Mouse (Mus musculus): ENCODE data around the gene Elobl. TPM values are rescaled to one million over a fixed set of nuclear protein-coding genes. Genes with fewer than 3 reads are reported as not detected.

Elobl gene
- not detected for total RNA-seq (2023)

GRCm38 (mm10) chr11:88966881-88967361 lies at the start of gene Elobl:
Gene Elobl (minus strand): TSS chr11:88966931.

DNA sequence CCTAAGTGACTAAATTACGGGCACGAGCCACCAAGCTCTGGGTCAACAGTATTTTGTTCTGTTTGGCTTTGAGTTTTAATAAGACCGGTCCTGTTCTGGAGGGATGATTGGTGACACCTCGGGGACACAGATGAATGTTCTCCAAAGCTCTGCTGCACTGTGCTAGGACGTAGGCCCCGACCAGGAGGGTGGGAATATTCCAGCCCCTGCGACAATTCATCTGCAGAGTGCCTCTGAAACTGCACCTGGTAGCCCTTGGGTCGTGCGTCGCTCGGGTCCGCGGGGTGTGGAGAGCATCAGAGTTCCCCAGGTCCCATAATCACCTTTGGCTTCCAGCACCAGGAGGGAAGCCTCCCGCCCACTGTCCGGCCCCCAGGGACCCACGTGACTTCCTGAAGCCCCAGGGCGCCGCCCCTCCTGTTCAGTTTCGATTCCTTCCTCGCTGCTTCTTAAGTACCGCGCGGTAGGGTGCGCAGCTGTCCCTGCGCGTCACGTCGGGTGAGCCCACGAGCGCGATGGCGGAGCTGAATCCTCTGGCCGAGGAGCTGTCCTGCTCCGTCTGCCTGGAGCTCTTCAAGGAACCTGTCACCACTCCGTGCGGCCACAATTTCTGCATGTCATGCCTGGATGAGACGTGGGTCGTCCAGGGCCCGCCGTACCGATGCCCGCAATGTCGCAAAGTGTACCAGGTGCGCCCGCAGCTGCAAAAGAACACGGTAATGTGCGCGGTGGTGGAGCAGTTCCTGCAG lies 32.4 kb upstream of the Elobl start, which contains the start of gene Trim25:
Gene Trim25, plus strand, starts transcription at position 403 of the 749 bp plus-strand sequence.

DNA sequence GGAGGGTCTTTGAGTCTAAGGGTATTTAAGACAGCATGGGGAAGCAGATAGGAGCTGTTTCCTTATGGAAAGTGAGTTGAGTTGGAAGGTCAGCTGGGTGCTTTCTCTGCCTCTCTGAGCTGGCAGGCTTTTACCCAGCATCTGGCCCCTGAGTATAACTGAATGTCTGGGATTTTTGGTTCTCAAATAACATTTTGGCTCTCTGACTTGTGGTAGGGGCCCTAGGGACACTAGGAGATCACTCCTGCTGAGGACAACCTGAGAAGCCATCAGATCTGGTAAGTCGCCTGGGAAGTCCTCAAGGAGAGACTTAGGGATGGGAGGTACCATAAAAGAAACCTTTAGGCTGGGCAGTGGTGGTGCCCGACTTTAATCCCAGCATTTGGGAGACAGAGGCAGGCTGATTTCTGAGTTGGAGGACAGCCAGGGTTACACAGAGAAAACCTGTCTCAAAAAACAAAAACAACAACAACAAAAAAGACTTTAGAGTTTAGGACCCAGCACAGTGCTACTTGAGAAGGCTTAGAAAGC lies 3.5 kb upstream of the Elobl start, which contains the start of gene Coil:
Gene Coil, plus strand, starts transcription at position 51 of the 531 bp plus-strand sequence.

GRCm38 (mm10) chr11:88955217-88955969 lies 11.3 kb downstream of the Elobl start, which contains the start of gene Scpep1:
Gene Scpep1 (minus strand): TSS chr11:88955465.

Other genes with a start within 250 kb of the Elobl start
- 171 TPM for gene Msi2, start 248.4 kb downstream of the Elobl start, total RNA-seq (2023)
- gene Akap1, start 102.3 kb downstream of the Elobl start, total RNA-seq (2023), result 1.6 TPM
- gene Scpep1, start 11.5 kb downstream of the Elobl start, total RNA-seq (2023), result 14.9 TPM
- gene Coil, start 3.3 kb upstream of the Elobl start, total RNA-seq (2023), result 28.1 TPM
- 101 TPM for gene Trim25, start 32.4 kb upstream of the Elobl start, total RNA-seq (2023)
- 20.3 TPM for gene Dgke, start 99.9 kb upstream of the Elobl start, total RNA-seq (2023)
- gene Gm525, start 106.9 kb upstream of the Elobl start, total RNA-seq (2023), result not detected